Mouse (Mus musculus) megakaryocyte-erythroid progenitor cell, adult 5-6 weeks (primary cell): ENCODE data around the gene Lca5. TPM values are rescaled to one million over a fixed set of nuclear protein-coding genes. Genes with fewer than 3 reads are reported as not detected.

Experiments
- ATAC-seq: replicated peaks from 2 replicates; pipeline ENCODE4 v1.8.0; 2016; ENCODE audit warnings: mild to moderate bottlenecking, inconsistent platforms; ENCODE audit not compliant: severe bottlenecking, poor library complexity, low FRiP score, low TSS enrichment
- total RNA-seq, 2 experiments: library from RNA; stranded (forward) in 1 of 2; stranded (reverse) in 1 of 2; fragments of 200-1000, 215-1000 nt in 1 of 2; fragments of >200 nt in 1 of 2; fragmentation: Nextera tagmentation in 1 of 2; gene quantifications; 2 replicates each; pipeline ENCODE4 v1.2.3; 2014 to 2017

Gene Lca5
- total RNA-seq (2014; fragmentation: Nextera tagmentation) (0.30 TPM in 1 of 2 replicates, not detected in the other), total RNA-seq (2017) (0.47 and 0.95 TPM in 2 replicates)

GRCm38 (mm10) chr9:83440392-83441357 is at the start of gene Lca5:
Lca5 (minus strand) TSS chr9:83441127.
- peak; percentile 100 for ATAC-seq

DNA sequence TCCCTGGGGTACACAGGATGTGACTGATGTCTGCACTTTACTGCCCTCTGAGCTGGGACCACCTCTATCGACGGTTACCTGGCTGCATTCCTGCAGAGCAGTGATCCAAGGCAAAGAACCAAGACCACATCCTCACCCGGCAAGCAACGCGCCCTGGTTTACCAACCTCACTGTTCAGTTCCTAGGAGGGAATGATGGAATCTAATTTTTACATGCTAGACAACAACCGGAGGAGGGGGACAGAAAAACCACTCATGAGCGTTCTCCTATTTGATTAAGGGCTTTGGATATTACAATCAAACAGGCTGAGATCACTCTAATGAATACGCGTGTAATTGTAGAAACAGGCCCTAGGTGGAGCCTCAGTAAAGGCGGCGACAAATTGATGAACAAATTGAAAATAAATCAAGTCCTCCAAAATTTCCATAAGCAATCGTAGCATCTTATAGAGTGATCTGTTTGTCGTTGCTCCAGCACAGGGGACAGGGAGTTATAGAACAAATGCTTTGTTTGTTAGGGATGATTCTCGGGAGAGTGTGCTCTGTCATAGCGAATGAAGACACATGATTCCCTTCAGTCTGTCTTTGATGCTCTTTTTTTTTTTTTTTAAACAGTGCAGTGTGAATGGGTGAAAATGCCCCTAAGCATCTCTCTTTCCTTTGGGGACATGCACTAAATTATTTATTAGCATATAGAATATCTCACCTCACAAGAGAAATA is 47.7 kb upstream of the Lca5 start:
- ATAC-seq, result no peak

DNA sequence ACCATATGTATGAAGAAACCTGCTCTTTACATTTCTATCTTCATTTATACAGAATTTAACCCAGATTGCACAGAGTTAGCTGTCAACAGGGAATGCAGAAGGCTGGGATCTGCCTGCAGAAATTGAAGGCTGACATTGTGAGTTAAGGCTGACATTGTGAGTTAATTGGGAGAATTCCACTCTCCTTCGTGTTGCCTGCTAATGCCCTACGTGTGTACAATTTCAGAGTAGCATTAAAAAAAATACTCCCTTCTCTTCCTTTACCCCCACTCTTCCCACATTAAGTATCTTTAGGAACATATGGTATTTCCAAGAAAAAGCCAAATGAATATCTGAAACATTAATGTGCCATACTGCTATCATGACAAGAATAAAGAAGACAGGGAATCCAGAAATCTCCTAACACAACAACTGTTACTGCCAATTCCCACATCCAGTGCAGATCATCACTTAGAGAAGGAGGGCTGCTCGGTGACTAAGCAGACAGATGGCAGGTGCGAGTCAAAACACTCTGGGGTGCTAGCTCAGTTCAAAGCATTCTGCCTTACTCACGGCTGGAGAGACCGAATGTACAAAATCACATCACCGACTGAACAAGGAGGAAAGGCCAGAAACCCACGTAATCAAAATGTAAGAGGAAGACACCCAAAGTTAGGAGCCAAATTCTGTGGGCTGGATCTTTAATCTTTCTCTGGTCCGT is 47.0 kb upstream of the Lca5 start:
- ATAC-seq, result no peak

DNA sequence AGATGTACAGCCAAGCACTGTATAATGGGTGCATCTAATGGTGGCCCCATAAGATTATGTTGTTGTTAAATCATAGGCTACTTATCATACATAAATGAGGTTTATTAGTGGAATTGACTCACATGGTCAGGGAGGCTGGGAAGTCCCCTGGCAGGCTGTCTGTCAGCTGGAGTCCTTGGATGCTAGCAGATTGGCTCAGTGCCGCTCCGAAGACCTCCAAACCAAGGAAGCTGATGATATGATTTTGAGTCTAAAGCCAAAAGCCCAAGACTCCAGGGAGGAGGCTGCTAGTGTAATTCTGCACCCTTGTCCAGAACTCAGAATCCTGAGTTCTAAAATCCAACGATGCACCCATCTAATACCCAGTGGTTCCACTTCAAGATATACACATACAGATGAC is 45.0 kb upstream of the Lca5 start:
- no peak for ATAC-seq

DNA sequence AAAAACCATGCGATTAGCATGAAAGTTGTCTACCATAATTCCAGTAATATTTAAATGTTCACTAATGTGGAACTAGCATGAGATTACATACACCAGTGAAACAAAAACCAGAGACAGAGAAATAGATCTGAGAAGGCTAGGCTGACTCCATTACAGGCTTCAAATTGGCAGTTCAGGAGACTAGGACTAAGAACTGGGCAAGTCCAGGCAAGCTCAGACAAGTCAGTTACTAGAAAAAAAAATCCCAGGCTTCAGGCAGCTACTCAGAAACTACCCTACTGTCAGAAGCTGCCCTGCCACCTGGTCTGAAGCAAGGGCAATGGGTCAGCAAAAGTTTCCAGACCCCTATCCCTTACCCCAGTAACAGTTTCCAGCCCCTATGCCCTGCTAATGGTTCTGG is 44.4 kb upstream of the Lca5 start:
- no peak for ATAC-seq

DNA sequence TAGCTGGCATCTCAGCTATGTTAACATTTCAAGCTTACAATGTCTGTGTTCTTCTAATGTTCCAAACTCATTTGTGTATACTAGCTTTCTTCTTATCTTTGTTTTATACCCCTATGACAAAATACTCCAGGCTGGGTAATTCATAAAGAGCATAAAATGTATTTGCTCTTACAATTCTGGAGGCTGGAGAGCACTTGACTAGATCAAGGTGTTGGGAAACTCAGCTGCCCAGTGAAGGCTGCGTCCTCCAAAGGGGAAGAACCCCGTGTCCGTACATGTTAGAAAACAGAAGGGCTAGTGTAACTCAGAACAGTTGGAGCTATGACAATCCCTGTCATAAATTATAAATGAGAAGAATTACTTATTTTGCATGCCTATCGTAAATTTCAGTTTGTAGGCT is 42.5 kb upstream of the Lca5 start:
- ATAC-seq, result no peak

- peak; percentile 70 for ATAC-seq
Observed at GRCm38 (mm10) chr9:83482176-83482949, 41.4 kb upstream of the Lca5 start.

GRCm38 (mm10) chr9:83469871-83470270 is 28.9 kb upstream of the Lca5 start:
- ATAC-seq, result no peak

DNA sequence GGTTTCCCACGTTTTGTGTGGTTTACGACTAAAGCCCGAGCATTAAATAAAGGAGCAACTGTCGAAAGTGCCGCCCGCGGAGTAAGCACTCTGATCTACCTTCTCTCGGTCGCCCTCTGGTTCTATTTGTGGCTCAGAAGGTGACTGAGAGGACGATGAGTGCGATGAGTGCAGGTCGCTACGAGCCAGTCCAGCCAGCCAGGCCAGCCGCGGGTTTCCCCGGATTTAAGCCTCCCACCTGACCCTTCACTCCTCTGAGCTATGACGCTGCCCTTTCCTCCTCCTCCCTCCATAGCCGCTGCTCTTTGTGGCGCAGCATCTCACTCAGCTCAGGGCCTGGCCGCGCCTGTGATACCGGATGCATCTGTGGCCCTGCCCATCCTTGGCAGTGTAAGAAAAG is 6.8 kb upstream of the Lca5 start:
- ATAC-seq, result peak; percentile 83

GRCm38 (mm10) chr9:83447176-83447575 is 6.2 kb upstream of the Lca5 start:
- ATAC-seq, result no peak; the same call in 1 of the 2 replicates

DNA sequence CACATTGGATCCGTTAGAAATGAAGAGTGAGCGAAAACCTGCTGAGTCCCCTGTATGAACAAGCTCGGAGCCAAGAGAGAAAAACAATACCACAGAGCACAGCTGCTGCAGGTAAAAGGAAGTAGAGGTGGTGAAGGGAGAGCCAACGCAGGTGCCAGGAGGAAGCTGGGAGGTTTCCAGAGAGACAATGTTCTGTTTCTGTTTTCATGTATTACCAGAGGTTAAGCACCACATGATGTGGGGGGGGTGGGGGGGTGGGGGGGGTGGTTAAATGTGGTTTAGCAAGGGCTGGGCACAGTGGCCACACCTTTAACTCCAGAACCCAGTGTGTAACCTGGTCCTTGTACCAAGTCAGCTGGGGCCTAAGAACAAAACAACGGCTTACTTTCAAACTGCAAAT is 3.3 kb downstream of the Lca5 start:
- no peak for ATAC-seq

DNA sequence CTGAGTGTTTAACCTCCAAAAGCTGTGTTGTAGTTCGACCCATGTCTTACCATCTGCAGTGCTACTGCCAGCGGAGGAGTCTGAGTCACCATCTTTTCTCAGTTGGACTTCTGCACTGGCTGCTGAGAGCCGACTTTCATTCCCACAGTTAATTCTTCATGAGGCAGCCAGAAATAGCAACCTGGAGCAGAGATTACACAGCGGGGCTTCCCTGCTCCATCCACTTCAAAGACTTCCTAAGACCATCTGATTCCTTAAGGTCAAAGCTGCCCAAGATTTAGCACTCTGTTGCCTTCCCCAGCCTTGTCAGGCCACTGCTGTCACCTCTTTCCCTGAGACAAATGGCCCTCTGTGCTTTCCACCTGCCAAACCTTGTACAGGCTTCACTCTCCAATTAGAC is 6.4 kb downstream of the Lca5 start:
- ATAC-seq, result no peak

DNA sequence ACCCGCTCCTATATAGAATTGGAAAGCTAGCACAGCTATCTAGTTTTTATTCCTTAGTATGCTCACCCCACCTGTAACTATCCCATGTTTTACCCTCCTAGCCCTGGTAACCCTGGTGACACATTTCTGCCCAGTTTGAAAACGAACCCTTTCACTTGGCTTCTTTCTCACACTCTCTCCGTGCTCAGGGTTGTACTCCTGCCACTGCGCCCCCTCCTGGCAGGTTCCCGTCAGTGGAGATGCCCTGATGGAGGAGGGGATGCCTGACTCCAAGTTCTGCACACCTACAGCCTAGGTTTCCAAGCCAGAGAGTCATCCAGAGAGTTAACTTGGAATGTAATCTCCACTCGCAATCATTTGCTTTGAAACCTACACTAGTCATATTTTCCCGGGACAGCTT is 7.3 kb downstream of the Lca5 start:
- ATAC-seq, result peak; percentile 87

DNA sequence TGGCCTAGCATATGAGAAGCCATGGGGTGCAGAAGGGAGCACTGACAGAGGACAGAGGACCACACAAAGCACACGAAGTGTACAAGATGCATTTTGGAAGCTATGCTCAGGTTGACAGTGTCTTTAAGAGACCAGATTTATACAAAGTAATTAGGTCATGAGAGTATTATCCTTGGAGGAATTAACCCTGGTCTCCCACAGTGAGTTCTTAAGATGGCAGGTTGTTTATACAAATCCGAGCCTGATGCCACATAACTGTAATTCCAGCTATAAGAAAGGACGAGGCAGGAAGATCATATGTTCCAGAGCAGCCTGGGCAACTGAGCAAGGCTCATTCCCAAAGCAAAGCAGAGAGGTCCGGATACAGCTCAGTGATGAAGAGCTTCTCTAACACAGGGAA is 13.0 kb downstream of the Lca5 start:
- ATAC-seq, result no peak

DNA sequence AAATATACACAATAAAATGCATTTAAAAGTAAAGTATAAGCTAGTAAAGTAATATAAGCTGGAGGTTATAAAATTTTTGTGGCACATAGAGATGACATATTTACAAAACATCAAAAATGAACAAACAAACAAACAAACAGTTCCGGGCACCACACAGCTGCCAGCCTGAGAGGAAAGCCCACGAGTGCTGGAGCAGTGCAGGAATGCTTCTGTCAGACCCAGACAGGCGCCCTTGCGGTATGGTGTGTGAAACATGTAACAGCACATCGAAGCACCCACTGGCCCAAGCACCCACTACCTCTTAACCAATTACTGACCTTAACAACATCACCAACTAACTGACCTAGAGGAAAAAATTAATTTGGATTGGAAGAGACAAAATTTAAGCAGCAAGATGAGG is 22.0 kb downstream of the Lca5 start:
- no peak for ATAC-seq

DNA sequence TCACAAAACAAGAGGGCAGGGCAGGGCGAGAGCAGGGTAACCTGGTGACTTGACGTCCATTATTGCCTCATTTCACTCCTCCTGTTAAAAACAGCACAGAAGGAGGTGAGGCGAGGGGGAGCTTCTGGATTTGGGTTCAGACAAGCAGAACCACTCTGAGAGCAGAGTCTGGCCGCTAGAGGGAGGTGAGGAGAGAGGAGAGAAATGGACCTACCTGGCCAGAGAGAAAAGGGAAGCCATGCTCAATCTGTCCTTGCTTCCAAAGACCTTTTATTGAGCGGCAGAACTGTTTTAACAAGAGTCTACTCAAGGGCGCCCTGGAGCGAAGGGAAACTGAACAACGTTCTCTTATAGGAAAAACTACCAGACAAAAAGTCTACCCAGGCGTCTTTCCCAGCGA is 27.9 kb downstream of the Lca5 start:
- no peak for ATAC-seq

GRCm38 (mm10) chr9:83405150-83405549 is 35.8 kb downstream of the Lca5 start:
- ATAC-seq, result no peak

GRCm38 (mm10) chr9:83400783-83401182 is 40.1 kb downstream of the Lca5 start:
- ATAC-seq, result no peak

DNA sequence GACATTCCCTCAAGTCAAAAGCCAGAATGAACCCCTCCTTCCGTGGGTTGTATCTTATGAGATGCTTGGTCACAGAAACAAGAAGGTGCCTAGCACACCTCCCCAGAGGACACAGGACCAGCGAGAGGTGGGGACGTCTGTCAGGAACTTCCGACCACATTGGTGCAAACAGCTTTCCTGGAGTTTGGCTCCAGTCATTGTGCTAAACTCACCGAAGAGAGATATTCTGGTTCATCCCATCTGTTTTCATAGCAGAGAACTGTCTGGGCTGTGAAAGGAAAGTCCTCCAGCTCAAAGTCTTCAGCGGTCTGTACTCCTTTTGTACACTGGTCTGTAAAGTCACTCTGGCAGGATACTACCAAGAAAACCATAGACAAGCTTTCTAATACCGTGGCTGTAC is 41.5 kb downstream of the Lca5 start:
- no peak for ATAC-seq
